Mouse (Mus musculus) fat pad, adult 2 months (tissue): ENCODE measurements around the gene Cdh18.
"Not testable (repeated sequence)": the region's sequence is repeated elsewhere in the genome, so short reads cannot be mapped to it uniquely, and the experiment has no call there.

Source experiments
- DNase-seq: peaks from one replicate; pipeline ENCODE4 v3.0.0-alpha.2; 2011; ENCODE audit warnings: low read depth, low spot score; ENCODE audit errors: extremely low read depth

The Cdh18 gene

DNA sequence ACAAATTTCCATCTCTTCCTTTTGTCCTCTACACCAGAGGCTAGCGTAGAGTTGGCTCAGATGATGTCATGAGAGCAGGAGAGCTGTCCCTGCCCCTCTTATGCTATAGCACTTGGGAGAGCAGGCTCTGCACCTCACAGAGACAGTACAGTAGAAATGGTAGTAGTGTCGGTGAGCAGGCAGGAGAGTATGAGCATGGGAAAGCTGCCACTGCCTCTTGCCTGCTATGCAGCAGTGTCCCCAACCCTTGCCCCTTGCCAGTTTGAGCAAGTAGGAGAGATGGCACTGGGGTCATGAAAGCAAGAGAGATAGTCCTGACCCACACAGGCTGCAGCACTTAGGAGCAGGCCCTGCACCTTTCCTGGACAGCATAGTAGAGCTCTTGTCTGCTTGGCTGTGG lies 607.1 kb downstream of the Cdh18 start:
- DNase-seq: no peak

DNA sequence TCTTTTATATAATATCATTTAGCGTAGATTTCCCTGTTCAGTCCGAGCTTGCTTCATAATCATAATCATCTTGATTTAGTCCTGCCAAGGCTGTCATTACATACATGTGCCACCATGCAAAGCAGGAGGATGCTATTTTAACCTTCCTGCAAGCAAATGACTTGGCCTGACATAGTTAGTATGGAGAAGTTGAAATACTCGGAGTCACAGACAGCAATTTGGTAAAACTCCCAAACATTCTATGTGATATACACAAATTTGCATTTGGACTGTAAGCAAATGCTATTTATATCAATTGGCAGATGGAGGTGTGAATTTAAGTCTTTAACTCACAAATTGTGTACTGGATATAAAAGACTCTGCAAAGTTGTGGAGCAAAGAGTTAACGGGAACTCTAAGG lies 616.0 kb downstream of the Cdh18 start:
- no peak for DNase-seq

DNA sequence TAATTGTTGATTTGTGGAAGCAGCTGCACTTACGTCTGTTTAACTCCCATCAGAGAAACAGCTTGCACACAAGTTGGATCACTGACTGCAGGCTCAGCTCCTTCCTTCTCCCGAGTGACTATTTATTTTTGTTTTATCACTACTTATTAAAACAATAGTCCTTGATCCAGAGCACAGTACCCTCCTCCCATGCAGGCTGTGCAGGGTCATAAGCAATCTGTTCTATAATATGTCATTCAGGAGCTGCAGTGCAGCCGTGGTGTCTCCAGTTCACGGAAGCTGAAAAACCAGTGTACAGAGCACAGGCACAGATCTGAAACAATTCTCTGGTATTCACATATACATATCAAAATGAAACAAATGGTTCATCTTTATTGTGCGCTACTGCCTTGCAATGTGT lies 625.8 kb downstream of the Cdh18 start:
- no peak for DNase-seq

DNA sequence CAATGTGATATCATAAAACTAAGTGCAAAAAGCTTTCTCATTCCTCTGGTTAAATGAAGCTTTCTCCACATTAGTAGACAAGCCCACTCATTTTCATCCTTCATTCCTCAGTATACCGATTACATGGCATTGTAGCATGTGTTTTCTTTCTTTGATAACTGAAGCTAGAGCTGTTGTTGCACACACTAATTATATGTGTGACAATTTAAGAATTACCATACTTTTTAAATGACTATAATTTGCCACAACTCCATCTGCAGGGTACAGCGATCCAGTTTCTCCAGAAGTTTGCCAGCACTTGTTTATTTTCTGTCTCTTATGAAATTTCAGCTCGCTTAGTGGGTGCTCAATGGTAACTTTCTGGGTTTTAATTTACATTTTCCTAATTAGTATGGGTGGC lies 663.2 kb downstream of the Cdh18 start:
- no peak for DNase-seq

DNA sequence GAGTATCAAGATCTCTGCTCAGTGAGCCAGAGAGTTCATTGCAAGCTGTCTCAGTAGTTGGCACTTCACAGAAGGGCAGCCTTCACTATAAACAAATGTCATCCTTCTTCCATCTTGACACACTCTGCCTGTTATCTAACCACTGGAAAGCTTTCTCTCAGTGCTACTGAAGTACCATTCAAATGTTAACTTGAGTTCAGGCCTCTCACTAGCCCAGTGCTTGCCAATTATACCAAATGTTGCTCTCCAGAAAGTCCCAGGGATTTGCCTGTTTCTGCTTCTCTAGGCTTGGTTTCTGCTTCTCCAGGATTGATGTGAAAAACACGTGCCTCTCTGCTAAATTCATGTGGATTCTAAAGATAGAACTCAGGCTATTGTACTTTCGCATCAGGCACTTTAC lies 681.8 kb downstream of the Cdh18 start:
- DNase-seq: no peak

DNA sequence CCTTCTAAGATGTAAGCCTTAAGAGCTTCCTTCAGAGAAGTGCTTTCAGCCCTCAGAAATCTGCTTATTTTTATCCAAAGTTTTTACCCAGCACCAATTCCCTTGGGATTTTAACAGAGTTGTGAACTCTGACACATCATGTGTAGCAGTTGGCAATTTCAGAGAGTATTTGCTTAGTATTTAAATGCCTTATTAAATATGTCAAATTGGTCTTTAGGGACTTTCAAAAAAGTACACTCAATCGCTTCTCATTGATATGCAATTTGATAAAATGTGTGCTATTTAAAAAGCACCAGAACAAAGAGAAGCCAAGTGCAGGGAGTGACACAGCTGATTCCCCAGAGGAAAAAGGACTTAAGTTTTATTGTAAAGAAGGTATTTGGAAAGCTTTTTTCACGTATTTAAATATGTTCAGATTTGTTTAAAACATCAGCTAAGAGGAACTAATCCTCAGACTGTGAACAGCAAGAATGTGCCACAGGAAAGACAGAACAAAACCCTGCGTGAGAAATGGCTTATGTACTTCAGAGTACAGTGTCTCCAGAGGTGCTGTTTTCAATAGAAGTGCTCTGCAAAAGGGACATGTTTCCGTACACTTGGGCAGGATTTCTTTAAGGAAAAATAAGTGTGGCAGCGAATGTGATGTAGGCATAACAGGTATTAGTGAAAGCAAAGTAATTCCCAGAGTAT lies 709.1 kb downstream of the Cdh18 start:
- no peak for DNase-seq

DNA sequence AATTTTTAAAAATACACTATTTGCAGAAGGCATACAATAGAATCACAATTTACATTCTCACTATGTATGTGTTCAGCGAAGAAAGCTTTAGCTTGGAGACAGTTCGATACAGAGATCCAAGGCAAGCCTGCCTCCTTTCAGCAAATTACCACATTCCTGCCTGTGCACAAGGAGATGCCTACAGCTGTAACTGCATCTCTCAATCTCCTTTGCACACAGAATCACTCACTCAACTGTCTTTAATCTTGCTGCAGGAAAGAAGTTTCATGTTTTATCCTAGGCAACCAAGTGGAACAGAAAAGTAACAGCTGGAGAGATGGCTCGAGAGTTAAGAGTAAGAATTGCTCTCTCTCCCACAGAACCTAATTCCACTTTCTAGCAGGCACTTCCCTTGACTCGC lies 729.6 kb downstream of the Cdh18 start:
- no peak for DNase-seq

DNA sequence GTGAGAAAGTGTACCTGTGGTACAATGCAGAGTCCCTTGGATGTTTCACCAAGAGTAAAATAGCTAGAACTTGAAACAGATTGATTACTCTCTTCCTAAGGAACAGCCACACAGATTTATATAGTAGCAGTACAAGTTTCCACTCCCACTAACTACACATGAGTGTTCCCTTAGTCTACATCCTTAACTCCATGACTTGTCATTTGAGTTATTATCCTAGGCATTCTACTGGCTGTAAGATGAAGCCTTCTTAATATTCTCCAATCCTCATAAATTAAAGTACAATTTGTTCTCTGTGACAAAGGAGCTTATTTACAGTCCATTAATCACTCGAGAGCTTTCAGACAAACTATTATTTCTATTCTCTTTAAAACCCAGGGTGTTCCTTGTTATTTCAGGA lies 756.2 kb downstream of the Cdh18 start:
- DNase-seq: no peak

DNA sequence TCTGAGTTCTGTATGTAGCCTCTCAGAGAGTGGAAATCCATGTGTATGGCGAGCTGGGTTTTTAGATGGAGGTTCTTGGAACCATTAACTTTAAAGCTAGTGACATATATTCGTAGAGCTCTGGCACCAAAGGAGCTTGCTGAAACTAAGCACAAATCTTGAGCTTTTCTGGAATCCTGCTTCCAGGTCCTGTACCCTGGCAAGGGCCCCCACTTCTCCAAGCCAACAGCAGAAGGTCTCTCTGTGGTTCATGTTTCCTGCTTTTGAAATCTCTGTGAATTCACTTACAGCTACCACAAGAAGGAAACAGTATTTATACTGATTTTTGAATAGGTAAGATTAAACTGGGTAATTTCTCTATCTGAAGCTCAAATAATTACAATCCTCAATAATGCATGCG lies 767.9 kb downstream of the Cdh18 start:
- no peak for DNase-seq

DNA sequence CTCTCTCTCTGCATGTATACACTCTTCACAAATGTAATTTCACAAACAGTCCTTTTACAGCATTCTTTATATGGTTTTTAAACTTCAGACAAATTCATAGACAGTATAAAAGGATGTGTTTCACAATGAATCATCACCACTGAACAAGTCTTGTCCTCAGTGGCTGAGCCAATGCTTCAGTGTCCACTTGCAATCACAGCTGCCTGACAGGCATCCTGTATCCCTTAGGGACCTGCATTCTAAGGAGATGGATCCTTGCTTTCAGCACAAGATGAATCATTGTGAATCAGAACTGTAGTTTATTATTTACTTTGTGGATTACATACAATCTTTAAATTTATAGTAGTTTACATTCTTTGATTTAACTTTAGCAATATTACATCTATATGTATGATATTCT lies 768.6 kb downstream of the Cdh18 start:
- DNase-seq: no peak

DNA sequence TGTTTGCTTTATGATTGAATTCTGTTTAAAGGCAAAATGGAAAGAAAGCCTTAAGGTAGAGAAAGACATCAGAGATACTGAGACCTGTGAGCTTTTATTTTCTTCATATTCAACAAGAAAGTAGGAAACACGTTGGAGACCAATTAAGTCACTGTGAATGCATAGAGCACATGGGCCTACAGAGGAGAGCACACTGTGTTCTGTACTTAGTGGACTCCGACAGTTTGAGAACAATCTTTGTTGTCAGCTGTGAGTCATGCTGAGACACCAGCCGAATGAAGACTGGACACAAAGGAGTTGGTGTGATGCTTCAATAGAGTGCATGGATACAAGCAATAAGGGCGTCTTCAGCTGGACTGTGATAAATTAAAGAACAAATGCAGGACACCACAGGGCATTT lies 791.5 kb downstream of the Cdh18 start:
- DNase-seq: not testable (repeated sequence)

DNA sequence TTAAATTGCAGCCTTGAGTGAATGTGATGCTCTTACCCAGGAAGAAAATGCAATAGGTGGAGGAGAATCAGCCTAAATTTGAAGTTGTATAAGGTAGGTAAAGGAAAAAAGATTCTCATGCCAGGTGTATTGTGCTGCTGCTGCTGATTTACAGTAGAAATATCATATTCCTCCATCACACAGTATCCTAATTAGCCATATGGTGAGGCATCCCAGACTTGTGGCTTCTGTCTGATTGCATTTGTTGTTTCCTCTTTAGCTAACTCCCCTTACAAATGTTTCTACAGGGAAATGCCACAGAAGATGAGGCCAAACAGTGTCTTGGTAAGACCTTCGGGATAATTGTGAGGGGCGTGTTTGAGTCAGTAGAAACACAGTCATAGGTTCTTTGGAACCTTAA lies 802.3 kb downstream of the Cdh18 start:
- DNase-seq: no peak

DNA sequence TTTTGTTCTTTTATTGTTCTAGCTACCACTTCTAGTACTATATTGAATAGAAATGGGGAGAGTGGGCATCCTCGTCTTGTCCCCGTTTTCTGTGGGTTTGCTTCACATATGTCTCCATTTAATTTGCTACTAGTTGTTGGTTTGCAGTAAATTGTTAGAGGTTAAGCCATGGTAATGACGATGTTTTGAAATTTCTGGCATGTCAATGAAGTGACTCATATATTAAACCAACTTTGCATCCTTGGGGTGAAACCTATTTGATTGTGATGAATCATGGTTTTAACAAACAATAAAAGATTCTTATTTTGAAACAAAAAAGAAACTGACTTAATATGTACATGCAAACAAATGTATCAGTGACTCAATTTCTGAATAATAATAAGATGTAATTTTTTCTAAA lies 817.5 kb downstream of the Cdh18 start:
- no peak for DNase-seq

DNA sequence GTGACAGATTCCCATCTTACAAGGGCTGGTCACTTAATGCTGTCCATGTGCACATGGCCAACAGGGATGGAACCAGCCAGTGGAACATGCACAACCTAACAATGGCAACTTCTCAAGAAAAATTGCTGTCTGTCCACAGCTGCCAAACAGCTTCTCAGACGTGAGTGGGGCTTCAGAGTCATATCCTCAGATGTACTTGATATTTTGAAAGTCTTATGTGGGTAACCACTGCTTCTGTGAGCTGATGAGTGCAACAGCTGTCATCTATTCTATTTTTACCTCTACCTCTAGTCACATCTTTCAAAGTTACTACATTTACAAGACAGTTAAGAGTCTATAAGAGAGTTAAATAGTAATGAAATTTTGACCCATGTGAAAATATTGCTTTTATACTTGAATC lies 818.9 kb downstream of the Cdh18 start:
- DNase-seq: no peak

DNA sequence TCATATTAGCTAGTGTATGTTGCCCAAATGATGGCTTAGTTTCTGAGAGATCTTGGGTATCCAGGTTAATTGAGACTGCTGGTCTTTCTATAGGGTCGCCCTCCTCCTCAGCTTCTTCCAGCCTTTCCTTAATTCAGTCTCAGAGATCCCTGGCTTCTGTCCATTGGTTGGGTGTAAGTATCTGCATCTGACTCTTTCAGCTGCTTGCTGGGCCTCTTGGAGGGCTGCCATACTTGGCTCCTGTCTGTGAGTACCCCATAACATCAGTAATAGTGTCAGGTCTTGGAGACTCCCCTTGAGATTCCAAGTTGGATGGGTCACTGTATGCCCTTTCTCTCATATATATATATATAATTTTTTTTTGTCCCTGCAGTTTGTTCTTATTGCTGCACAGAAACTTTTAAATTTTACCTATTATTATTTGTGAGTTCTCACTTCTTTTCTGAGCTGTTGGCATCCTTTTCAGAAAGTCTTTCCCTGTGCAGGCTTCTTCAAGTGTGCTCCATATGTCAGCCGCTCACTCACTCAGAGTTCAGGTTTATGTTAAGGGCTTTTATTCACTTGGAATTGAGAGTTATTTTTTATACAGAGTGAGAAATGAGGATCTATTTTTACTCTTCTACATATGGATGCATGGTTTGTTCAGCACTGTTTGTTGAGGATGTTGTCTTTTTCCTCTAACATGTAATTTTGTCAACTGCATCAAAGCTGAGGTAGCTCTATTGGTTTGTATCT lies 829.4 kb downstream of the Cdh18 start:
- DNase-seq: no peak

DNA sequence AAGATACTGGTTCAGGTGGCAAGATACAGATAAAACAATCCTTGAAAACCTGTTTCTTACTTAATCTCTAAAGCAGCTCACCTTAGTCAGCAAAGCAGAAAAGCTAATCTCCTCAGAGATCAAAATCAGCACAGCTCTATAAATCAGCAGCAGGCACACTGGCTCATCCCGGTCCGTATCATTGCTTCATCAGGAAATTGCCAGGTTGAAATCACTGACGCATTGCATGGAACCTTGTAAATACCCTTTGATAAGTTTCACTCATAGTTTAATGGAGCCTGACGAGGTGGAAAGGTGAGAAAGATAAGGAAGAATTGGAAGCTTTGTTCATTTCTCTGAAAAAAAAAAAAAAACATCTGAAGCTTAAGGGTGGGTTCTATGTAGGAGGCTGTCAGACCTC lies 837.0 kb downstream of the Cdh18 start:
- no peak for DNase-seq

DNA sequence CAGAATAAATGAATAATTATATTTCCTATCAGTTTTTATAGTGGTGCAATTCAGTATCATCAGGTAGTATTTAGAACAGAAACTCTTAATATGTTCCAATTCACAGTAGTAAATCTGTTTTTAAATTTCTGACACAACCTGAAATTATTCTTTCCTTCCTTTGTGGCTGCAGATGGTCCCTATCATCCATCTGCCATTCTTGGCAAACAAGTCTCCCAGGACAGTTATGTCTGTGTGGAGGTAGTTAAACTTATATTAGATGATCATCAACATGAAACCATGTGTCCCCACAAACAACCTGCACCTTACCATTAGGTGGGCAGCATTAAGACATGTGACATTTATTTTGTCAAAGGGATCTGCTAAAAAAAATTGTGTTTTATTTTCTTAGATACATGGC lies 847.8 kb downstream of the Cdh18 start:
- DNase-seq: no peak

DNA sequence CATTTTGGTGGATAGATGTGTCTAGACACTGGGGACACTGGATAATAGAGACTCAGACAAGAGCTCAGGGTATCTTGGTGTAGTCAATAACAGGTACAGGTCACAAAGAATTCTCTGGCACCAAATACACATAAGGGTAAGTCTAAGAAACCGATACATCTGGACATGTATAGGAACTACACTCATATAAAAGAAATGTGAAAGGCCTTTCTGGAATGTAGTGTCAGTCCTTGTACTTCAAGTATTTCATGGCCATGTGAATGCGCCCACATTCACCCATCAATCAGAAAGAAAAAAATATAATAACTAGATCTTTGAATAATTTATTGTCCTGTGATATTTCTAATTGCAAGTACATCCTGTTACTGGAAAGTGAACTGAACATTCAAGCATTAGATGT lies 855.0 kb downstream of the Cdh18 start:
- no peak for DNase-seq

DNA sequence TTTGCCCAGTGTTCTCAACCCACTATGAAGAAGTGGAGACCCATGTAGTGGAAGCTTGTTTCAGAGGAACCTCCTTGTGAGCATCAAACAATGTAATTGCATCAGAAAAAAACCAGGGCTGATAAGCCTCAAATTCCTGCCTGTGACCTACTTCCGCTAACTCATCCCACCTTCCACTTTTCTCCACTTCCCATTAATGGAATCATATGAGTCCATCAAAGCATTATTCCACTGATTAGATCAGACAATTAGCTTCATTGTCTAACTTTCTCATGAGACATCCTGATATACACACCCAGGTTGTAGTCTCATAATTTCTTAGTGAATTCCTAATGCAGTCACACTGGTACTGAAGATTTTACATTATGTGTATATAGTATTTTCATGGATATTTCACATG lies 859.4 kb downstream of the Cdh18 start:
- DNase-seq: no peak

DNA sequence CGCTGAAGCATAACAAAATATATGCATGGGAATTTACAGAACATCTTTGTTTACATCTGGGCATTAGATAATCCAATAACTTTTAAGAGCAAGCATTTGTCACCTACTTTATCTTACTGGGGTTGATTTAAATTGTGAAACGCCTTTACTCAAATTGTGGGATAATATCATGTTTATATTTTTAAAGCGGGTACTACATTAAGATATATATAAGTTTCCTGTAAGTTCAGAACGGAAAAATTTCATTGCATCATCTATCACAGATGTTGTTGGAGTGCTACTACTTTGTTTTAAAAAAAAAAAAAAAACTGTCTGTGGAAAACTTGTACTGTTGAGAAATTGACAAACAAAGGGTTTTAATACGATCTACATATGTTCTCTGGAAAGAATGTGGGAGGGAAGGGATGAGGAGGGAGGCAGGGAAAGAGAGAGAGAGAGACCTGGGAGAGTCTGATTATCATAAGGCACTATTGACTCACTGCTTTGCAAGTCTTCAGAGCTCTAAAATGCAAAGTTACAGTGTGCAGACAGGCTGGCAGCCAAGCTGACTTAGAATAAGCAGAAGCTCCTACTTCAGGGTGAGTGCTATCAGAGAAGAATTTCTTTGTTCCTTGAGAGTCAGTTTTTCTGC lies 867.7 kb downstream of the Cdh18 start:
- DNase-seq: no peak

DNA sequence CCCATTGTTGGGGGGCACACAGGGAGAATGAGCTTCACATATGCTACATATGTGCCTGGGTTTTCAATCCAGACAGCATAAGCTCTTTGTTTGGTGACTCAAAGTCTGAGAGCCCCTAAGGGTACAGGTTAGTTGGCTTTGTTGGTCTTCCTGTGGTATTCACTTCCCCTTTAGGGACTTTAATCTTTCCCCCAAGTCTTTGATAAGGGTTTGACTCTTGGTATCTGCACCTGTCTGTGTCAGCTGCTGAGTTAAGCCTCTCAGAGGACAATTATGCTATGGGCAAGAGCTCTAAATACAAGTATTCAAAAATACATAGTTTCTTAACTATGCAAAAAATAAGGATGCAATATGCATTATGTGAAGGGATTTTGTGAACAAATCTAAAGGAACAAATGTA lies 869.3 kb downstream of the Cdh18 start:
- DNase-seq: no peak

DNA sequence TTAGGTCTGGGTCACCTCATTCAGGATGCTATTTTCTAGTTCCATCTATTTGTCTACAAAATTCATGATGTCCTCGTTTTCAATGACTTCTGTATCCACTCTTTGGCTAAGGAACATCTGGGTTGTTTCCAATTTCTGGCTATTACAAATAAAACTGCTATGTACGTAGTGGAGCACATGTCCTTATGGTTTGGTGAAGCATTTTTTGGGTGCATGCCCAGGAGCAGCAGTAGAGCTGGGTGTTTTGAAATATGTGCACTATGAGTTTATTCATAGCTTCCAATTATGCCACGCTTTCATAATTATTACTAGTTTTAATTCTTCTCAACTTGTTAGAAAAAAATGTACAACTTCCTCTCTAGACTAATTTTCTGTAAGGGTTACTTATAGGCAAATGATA lies 871.2 kb downstream of the Cdh18 start:
- DNase-seq: no peak
